Mouse (Mus musculus) heart, embryonic 15.5 days (tissue): ENCODE data around the gene Aldh3b2. TPM values are rescaled to one million over a fixed set of nuclear protein-coding genes. Genes with fewer than 3 reads are reported as not detected.
A peak's percentile ranks its signal among the peaks of the same experiment; 100 is the strongest.

Experiments
- ATAC-seq: fragments of 200-750 bp; cut with Nextera tagmentation; replicated peaks from 2 replicates; pipeline ENCODE4 v1.8.0; 2017; ENCODE audit warnings: low read depth, moderate TSS enrichment; ENCODE audit not compliant: insufficient number of reproducible peaks, insufficient read depth, low FRiP score
- H3K27ac ChIP-seq: fragments of 300-500 bp; sonication (generic); 2 replicates; pipeline ENCODE4 v1.5.1; 2015; ENCODE audit warnings: mild to moderate bottlenecking, inconsistent platforms
- H3K27me3 ChIP-seq: fragments of 300-500 bp; sonication (generic); 2 replicates; pipeline ENCODE4 v1.6.1; 2015; ENCODE audit warnings: inconsistent platforms
- H3K36me3 ChIP-seq: fragments of 300-500 bp; sonication (generic); 2 replicates; pipeline ENCODE4 v1.6.1; 2015; ENCODE audit warnings: mild to moderate bottlenecking, inconsistent platforms
- H3K4me1 ChIP-seq: fragments of 300-500 bp; sonication (generic); replicated peaks from 2 replicates; pipeline ENCODE4 v1.6.1; 2015; ENCODE audit warnings: inconsistent platforms
- H3K4me2 ChIP-seq: fragments of 300-500 bp; sonication (generic); 2 replicates; pipeline ENCODE4 v1.6.1; 2015; ENCODE audit warnings: inconsistent platforms, mild to moderate bottlenecking, moderate library complexity
- H3K4me3 ChIP-seq: fragments of 300-500 bp; sonication (generic); 2 replicates; pipeline ENCODE4 v1.5.1; 2015; ENCODE audit warnings: mild to moderate bottlenecking, inconsistent platforms
- H3K9ac ChIP-seq: fragments of 300-500 bp; sonication (generic); 2 replicates; pipeline ENCODE4 v1.6.1; 2015; ENCODE audit warnings: mild to moderate bottlenecking, inconsistent platforms
- H3K9me3 ChIP-seq: fragments of 300-500 bp; sonication (generic); replicated peaks from 2 replicates; pipeline ENCODE4 v1.6.1; 2016; ENCODE audit warnings: inconsistent platforms
- WGBS: fragments of 180-500 bp; shearing (Covaris S2); methylation state at CpG from one replicate; pipeline ENCODE4 v1.1.7; 2015; ENCODE audit warnings: mixed read lengths; 5-methylcytosine and 5-hydroxymethylcytosine counted together
- polyA plus RNA-seq: library from polyadenylated mRNA; unstranded; fragments of >200 nt; fragmentation: Nextera tagmentation; extraction: Ambion mirVana; gene quantifications from 2 replicates; pipeline ENCODE4 v1.2.1, GENCODE M21; 2015

Aldh3b2 gene
- polyA plus RNA-seq, 1 experiment from 2014 or later: 0.16 TPM

DNA sequence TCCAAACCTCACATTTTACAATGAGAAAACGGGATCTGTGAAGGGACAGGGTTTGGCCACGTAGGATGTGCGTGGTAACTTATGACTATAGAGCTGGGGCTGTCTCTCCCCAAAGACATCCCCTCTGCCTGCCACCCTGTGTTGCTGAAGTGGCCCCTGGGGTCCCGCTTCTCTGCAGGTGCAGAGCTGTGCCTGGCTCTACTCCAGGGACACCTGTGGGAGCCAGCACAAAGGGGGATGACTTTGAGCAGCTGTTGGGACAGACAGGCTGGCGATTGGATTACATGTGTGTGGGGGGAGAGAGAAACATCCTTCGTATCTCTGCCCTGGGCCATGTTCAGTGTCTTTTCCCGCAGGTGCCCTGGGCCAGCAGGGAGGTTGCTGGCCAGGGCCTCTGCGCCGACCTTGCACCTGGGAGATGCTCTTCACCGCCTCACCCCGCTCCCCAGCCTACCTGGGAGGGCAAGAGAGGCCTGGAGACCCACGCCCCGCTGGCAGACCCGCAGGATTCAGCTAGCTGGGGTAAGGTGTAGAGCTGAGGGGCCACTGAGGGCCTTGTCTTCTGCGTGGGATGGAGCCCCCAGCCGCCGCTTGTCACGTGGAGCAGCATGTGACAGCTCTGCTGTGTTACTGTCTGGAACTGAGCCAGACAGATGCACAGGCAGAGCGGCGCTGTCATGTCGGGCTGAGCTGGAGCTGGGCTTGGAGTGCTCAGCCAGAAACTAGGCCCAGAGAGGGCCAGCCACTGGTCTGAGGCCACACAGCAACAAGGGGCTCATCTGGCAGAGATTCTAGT is 41.7 kb upstream of the Aldh3b2 start:
- ATAC-seq: no peak; the same call in 1 of the 2 replicates
- Histone ChIP-seq H3K4me1 (peaks cover 34% of the 10 kb centered on the region), H3K4me2 (no peak overlapping the region), H3K4me3 (no peak overlapping the region), H3K9ac (no peak overlapping the region), H3K9me3 (no peaks in the 10 kb centered on the region), H3K27ac (peak overlapping the region; percentile 84), H3K27me3 (no peaks in the 10 kb centered on the region), H3K36me3 (no peaks in the 10 kb centered on the region)
- WGBS: 60% methylated on average over 21 of the region's 21 CpGs

- no peak overlapping the region for H3K4me2 ChIP-seq
- no peak overlapping the region for H3K27ac ChIP-seq
- 88% methylated on average over 9 of the region's 9 CpGs for whole genome bisulfite sequencing
- no peak overlapping the region for H3K9ac ChIP-seq
- H3K27me3 ChIP-seq: no peaks in the 10 kb centered on the region
- H3K4me1 ChIP-seq: peaks cover 38% of the 10 kb centered on the region
- no peak overlapping the region for H3K4me3 ChIP-seq
- H3K36me3 ChIP-seq: no peaks in the 10 kb centered on the region
- ATAC-seq: no peak
- no peaks in the 10 kb centered on the region for H3K9me3 ChIP-seq
Measured at GRCm38 (mm10) chr19:3931716-3932115, 40.4 kb upstream of the Aldh3b2 start.

DNA sequence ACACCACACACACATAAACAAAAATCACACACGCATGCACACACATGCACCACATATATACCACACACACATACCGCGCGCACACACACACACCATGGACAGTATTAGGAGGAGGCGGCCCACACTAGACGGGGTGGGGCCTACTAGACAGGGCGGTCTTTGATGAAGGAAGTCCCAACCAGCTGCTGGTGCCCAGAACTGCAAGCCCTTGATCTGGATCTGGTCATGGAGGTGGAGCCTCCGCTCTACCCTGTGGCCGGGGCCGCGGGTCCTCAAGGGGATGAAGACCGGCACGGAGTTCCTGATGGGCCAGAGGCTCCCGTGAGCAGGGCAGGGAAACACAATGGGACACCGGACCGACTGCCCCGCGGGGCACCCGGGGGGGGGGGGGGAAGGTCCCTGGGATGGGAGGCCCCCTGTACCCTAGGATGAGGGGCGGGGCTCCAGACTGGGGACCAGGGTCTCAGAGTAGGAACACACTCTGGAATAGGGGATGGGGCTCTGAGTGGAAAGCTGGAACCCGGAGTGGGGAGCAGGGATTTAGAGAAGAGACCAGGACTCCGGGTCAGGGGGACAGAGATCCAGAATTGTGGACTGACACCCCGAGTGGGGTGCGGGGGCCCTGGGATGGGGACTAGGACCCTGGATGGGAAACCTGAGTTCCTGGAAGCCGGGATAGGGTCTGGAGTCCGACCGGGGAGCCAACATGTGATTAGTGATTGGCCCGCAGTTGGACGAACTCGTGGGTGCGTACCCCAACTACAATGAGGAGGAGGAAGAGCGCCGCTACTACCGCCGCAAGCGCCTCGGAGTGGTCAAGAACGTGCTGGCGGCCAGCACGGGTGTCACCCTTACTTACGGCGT is 36.9 kb upstream of the Aldh3b2 start, which contains the start of gene Unc93b1:
Gene Unc93b1, plus strand, starts transcription at position 155 of the 864 bp plus-strand sequence.
- 7% methylated on average over 42 of the region's 42 CpGs for WGBS
- peak; percentile 77 for ATAC-seq
- Histone ChIP-seq H3K36me3 (no peaks in the 10 kb centered on the region), H3K4me3 (peak within 1 kb of the TSS; percentile 66), H3K4me1 (peaks cover 22% of the 10 kb centered on the region), H3K4me2 (peak within 1 kb of the TSS; percentile 97), H3K9me3 (no peaks in the 10 kb centered on the region), H3K9ac (peak within 1 kb of the TSS; percentile 67), H3K27ac (peak within 1 kb of the TSS; percentile 60), H3K27me3 (no peaks in the 10 kb centered on the region)

GRCm38 (mm10) chr19:3935896-3936850 is 36.0 kb upstream of the Aldh3b2 start:
- H3K9me3 ChIP-seq: no peaks in the 10 kb centered on the region
- ATAC-seq: peak; percentile 32; the same call in 1 of the 2 replicates
- H3K36me3 ChIP-seq: no peaks in the 10 kb centered on the region
- 7% methylated on average over 22 of the region's 22 CpGs for WGBS
- peak overlapping the region; percentile 97 for H3K4me2 ChIP-seq
- peaks cover 16% of the 10 kb centered on the region for H3K4me1 ChIP-seq
- peak overlapping the region; percentile 67 for H3K9ac ChIP-seq
- H3K4me3 ChIP-seq: peak overlapping the region; percentile 66
- H3K27ac ChIP-seq: peak overlapping the region; percentile 60
- no peaks in the 10 kb centered on the region for H3K27me3 ChIP-seq

GRCm38 (mm10) chr19:3942315-3942714 is 29.8 kb upstream of the Aldh3b2 start:
- WGBS: 77% methylated on average over 7 of the region's 7 CpGs
- H3K4me2 ChIP-seq: no peak overlapping the region
- no peak overlapping the region for H3K4me3 ChIP-seq
- H3K27ac ChIP-seq: no peak overlapping the region
- H3K9ac ChIP-seq: no peak overlapping the region
- H3K36me3 ChIP-seq: no peaks in the 10 kb centered on the region
- peaks cover 13% of the 10 kb centered on the region for H3K4me1 ChIP-seq
- no peaks in the 10 kb centered on the region for H3K9me3 ChIP-seq
- ATAC-seq: no peak
- no peaks in the 10 kb centered on the region for H3K27me3 ChIP-seq

GRCm38 (mm10) chr19:3942986-3943735 is 29.0 kb upstream of the Aldh3b2 start:
- Histone ChIP-seq H3K4me1 (peaks cover 13% of the 10 kb centered on the region), H3K27ac (no peak overlapping the region), H3K4me2 (peak overlapping the region; percentile 56), H3K9ac (no peak overlapping the region), H3K27me3 (no peaks in the 10 kb centered on the region), H3K9me3 (no peaks in the 10 kb centered on the region), H3K4me3 (peak overlapping the region; percentile 36), H3K36me3 (no peaks in the 10 kb centered on the region)
- no peak for ATAC-seq
- WGBS: 18% methylated on average over 27 of the region's 27 CpGs

GRCm38 (mm10) chr19:3945872-3946564 is 26.1 kb upstream of the Aldh3b2 start:
- WGBS: 15% methylated on average over 10 of the region's 10 CpGs
- Histone ChIP-seq H3K27ac (peak overlapping the region; percentile 56), H3K36me3 (no peaks in the 10 kb centered on the region), H3K4me3 (no peak overlapping the region), H3K9ac (no peak overlapping the region), H3K27me3 (0 out of 2 replicates have a peak, but pooled peaks cover 3% of the 10 kb centered on the region), H3K4me2 (no peak overlapping the region), H3K9me3 (no peaks in the 10 kb centered on the region), H3K4me1 (peaks cover 13% of the 10 kb centered on the region)
- ATAC-seq: peak; percentile 74

DNA sequence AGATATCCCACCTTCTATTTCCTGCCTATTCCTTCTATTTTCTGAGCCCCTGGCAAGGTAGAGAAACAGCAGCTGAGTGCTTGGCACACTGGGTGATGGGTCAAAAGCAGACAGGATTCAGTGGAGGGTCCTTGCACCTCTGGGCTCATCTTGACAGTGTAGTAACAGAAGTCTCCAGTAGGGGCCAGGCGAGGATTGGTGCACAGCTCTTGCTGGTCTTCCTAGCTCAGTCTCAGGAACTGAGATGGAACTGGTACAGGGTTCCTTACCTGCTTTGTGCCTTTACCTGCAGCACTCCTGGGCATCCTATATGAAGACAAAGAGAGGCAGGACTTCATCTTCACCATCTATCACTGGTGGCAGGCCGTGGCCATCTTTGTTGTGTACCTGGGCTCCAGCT is 25.4 kb upstream of the Aldh3b2 start:
- H3K9ac ChIP-seq: no peak overlapping the region
- H3K27ac ChIP-seq: peak overlapping the region; percentile 56
- H3K27me3 ChIP-seq: 0 out of 2 replicates have a peak, but pooled peaks cover 3% of the 10 kb centered on the region
- no peaks in the 10 kb centered on the region for H3K9me3 ChIP-seq
- 0 out of 2 replicates have a peak, but pooled peaks have one; percentile 54 for ATAC-seq
- no peak overlapping the region for H3K4me2 ChIP-seq
- no peaks in the 10 kb centered on the region for H3K36me3 ChIP-seq
- peaks cover 13% of the 10 kb centered on the region for H3K4me1 ChIP-seq
- no peak overlapping the region for H3K4me3 ChIP-seq
- WGBS: 18% methylated on average over 2 of the region's 2 CpGs

- Histone ChIP-seq H3K36me3 (no peaks in the 10 kb centered on the region), H3K9ac (no peak overlapping the region), H3K9me3 (no peaks in the 10 kb centered on the region), H3K27ac (no peak overlapping the region), H3K4me2 (no peak overlapping the region), H3K27me3 (0 out of 2 replicates have a peak, but pooled peaks cover 3% of the 10 kb centered on the region), H3K4me3 (no peak overlapping the region), H3K4me1 (peaks cover 13% of the 10 kb centered on the region)
- 78% methylated on average over 3 of the region's 3 CpGs for WGBS
- ATAC-seq: no peak
Measured at GRCm38 (mm10) chr19:3947813-3948212, 24.3 kb upstream of the Aldh3b2 start.

- WGBS: 73% methylated on average over 14 of the region's 14 CpGs
- no peaks in the 10 kb centered on the region for H3K36me3 ChIP-seq
- H3K4me2 ChIP-seq: no peak overlapping the region
- no peak overlapping the region for H3K4me3 ChIP-seq
- peaks cover 10% of the 10 kb centered on the region for H3K4me1 ChIP-seq
- no peaks in the 10 kb centered on the region for H3K9me3 ChIP-seq
- H3K27me3 ChIP-seq: 0 out of 2 replicates have a peak, but pooled peaks cover 3% of the 10 kb centered on the region
- no peak overlapping the region for H3K27ac ChIP-seq
- no peak overlapping the region for H3K9ac ChIP-seq
- no peak for ATAC-seq
Measured at GRCm38 (mm10) chr19:3948546-3948945, 23.6 kb upstream of the Aldh3b2 start.
